Mouse (Mus musculus) intestine, postnatal 0 days (tissue): ENCODE results near the gene Zdhhc9. TPM values are rescaled to one million over a fixed set of nuclear protein-coding genes. Genes with fewer than 3 reads are reported as not detected.

Source experiments
- ATAC-seq: fragments of 200-750 bp; cut with Nextera tagmentation; 2 replicates; pipeline ENCODE4 v1.8.0; 2017; ENCODE audit warnings: mild to moderate bottlenecking, moderate TSS enrichment, moderate library complexity
- H3K27ac ChIP-seq: fragments of 300-500 bp; sonication (generic); 2 replicates; pipeline ENCODE4 v1.5.1; 2014; ENCODE audit warnings: mild to moderate bottlenecking, low read depth, low read length, moderate library complexity
- H3K27me3 ChIP-seq: fragments of 300-500 bp; sonication (generic); replicated peaks from 2 replicates; pipeline ENCODE4 v1.6.1; 2014; ENCODE audit warnings: low read length, mixed read lengths; ENCODE audit not compliant: control insufficient read depth, insufficient read depth
- H3K36me3 ChIP-seq: fragments of 300-500 bp; sonication (generic); 2 replicates; pipeline ENCODE4 v1.6.1; 2014; ENCODE audit warnings: mild to moderate bottlenecking, moderate library complexity; ENCODE audit not compliant: control insufficient read depth, insufficient read depth
- H3K4me1 ChIP-seq: fragments of 300-500 bp; sonication (generic); replicated peaks from 2 replicates; pipeline ENCODE4 v1.6.1; 2014; ENCODE audit warnings: antibody characterized with exemption, low read length, mixed read lengths; ENCODE audit not compliant: control insufficient read depth, insufficient read depth
- H3K4me2 ChIP-seq: fragments of 300-500 bp; sonication (generic); replicated peaks from 2 replicates; pipeline ENCODE4 v1.6.1; 2014; ENCODE audit warnings: low read depth, mild to moderate bottlenecking, moderate library complexity
- H3K4me3 ChIP-seq: fragments of 300-500 bp; sonication (generic); 2 replicates; pipeline ENCODE4 v1.5.1; 2014; ENCODE audit warnings: low read depth, low read length
- H3K9ac ChIP-seq: fragments of 300-500 bp; sonication (generic); 2 replicates; pipeline ENCODE4 v1.6.1; 2014; ENCODE audit warnings: mild to moderate bottlenecking, low read depth, low read length
- H3K9me3 ChIP-seq: fragments of 300-500 bp; sonication (generic); 2 replicates; pipeline ENCODE4 v1.6.1; 2016; ENCODE audit warnings: mixed run types; ENCODE audit not compliant: control insufficient read depth
- CTCF ChIP-seq: sonication (generic); IDR thresholded peaks from 2 replicates; pipeline ENCODE4 v1.5.1; 2016; ENCODE audit warnings: low read depth, mild to moderate bottlenecking, control low read depth, antibody characterized with exemption, moderate library complexity
- WGBS: fragments of 180-500 bp; shearing (Covaris S2); extraction: QIAGEN DNeasy Blood & Tissue Kit; methylation state at CpG from one replicate; pipeline ENCODE4 v1.1.7; 2014; 5-methylcytosine and 5-hydroxymethylcytosine counted together
- polyA plus RNA-seq: library from polyadenylated mRNA; unstranded; fragments of >200 nt; fragmentation: Nextera tagmentation; extraction: Ambion mirVana; gene quantifications from 2 replicates; pipeline ENCODE4 v1.2.1, GENCODE M21; 2015

Zdhhc9 gene
- polyA plus RNA-seq, 1 experiment from 2014 or later, result 11.7 TPM

DNA sequence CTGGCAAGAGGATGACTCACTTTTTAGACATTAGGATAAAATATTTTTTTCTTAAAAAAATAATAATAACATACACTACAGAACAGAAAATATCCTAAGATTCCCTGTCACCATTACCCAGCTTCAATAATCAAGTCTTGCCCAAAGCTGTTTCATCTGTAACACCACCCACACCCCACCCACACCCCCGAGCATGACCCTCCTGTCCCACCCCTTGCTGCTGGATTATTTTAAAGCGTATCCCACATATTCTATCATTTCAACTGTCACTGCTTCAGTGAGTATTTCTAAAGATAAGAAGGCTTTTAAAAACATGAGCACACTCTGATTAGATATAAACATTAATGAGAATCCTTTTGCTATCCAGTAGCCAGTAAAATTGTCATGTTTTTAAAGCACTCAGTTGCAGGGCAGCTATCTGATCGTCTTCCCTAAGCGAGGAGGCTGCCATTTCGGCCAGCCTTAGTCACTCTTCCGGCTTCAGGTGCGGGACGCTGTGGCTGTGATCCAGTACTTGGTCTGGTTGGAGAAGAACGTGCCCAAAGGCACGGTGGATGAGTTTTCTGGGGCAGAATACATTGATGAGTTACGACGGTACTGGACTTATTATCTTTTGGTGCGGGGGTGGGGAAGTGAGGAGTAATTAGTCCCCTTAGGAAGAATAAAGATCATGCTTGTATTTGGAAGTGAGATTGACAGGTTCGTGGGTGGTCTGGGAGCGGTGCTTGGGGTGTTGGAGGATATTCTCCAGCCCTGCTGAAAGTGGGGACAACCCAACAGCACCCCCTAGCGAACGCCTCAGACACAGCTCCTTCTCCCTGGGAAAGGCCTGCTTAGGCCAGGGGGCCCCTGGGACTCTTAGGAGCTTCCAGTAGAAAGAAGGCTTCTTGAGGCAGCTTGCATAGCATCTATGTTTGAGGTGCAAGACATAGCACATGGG, 84.3 kb downstream of the Zdhhc9 start:
- H3K27me3 ChIP-seq, result no peaks in the 10 kb centered on the region
- no peak overlapping the region for H3K9ac ChIP-seq
- no peak overlapping the region for H3K27ac ChIP-seq
- no peak for ATAC-seq
- no peaks in the 10 kb centered on the region for H3K9me3 ChIP-seq
- TF ChIP-seq CTCF, result peak; percentile 79
- H3K36me3 ChIP-seq, result no peaks in the 10 kb centered on the region
- H3K4me2 ChIP-seq, result peak overlapping the region; percentile 21; the same call in 1 of the 2 replicates
- no peak overlapping the region for H3K4me3 ChIP-seq
- H3K4me1 ChIP-seq, result no peaks in the 10 kb centered on the region
- WGBS, result 35% methylated on average over 17 of the region's 17 CpGs

Other genes with a start within 250 kb of the Zdhhc9 start
- 3.5 and 4.0 TPM in 2 replicates for gene Apln, start 174.0 kb downstream of the Zdhhc9 start, polyA plus RNA-seq
- 3.9 and 4.4 TPM in 2 replicates for gene Xpnpep2, start 100.2 kb downstream of the Zdhhc9 start, polyA plus RNA-seq
- gene Sash3, start 62.4 kb downstream of the Zdhhc9 start, polyA plus RNA-seq, result 1.5 and 2.1 TPM in 2 replicates
- gene Utp14a, start 48.0 kb upstream of the Zdhhc9 start, polyA plus RNA-seq, result 8.4 and 9.5 TPM in 2 replicates
- 1.6 and 1.9 TPM in 2 replicates for gene Bcorl1, start 132.5 kb upstream of the Zdhhc9 start, polyA plus RNA-seq